Mouse (Mus musculus): ENCODE data around the gene Hs6st1. TPM values are rescaled to one million over a fixed set of nuclear protein-coding genes. Genes with fewer than 3 reads are reported as not detected.

Gene Hs6st1
- polyA plus RNA-seq, 1 experiment from 2014 or later: 7.5 TPM

DNA sequence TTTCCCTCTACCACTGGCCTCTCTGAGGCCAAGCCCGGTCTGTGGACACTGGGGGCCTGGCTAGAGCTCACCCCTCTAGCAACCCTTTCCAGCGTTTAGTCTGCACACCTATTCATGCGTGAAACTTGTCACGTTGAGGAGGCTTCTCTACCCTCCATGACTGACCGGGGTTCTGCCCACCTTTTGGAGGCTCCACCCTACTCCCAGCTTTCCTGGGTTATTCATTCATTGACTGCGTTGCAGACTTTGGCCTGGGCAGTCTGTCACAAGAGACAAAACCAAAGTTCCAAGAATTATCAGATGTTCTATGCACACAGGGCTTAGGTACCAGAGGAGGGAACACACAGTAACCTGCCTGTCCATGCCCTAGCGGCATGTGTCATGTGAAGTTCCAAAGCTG, 6.8 kb downstream of the Hs6st1 start:
- Histone ChIP-seq H3K36me3 (peaks cover 14% of the 10 kb centered on the region), H3K9ac (no peak overlapping the region; the same call in 1 of the 2 replicates), H3K27ac (peak overlapping the region; percentile 77), H3K9me3 (replicated peaks) (no peaks in the 10 kb centered on the region), H3K4me2 (peak overlapping the region; percentile 28; the same call in 1 of the 2 replicates), H3K4me1 (peaks cover 99% of the 10 kb centered on the region), H3K27me3 (no peaks in the 10 kb centered on the region), H3K4me3 (replicated peaks) (no peak overlapping the region)
- ATAC-seq (replicated peaks; ENCODE audit: low FRiP score): peak; percentile 46
- 53% methylated on average over 7 of the region's 7 CpGs for WGBS

GRCm38 (mm10) chr1:36075652-36076051, 7.5 kb downstream of the Hs6st1 start:
- no peak overlapping the region for H3K9ac ChIP-seq
- H3K4me3 ChIP-seq (replicated peaks): no peak overlapping the region
- no peak for ATAC-seq (replicated peaks; ENCODE audit: low FRiP score)
- H3K9me3 ChIP-seq (replicated peaks): no peaks in the 10 kb centered on the region
- peak overlapping the region; percentile 28; the same call in 1 of the 2 replicates for H3K4me2 ChIP-seq
- peaks cover 99% of the 10 kb centered on the region for H3K4me1 ChIP-seq
- peaks cover 14% of the 10 kb centered on the region for H3K36me3 ChIP-seq
- H3K27ac ChIP-seq: peak overlapping the region; percentile 77
- no peaks in the 10 kb centered on the region for H3K27me3 ChIP-seq
- 83% methylated on average over 5 of the region's 5 CpGs for whole genome bisulfite sequencing

DNA sequence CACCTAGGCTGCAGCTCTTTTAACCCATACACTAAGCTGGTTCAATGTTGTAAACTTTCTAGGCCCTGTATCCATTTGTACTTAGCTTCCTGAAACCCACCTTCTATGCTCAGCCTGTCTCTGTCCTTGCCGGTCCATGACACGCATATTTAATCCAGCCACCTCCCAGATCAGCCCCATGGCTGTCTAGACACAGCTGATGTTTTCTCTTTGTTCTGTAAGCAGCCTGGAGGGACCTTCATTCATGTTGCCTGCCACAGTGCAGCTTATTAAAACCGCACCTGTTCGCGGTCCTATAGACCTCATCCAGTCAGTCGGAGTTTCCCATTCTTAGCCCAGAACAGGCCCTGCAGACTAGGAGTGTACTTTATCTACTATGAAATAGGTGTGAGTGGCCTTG, 8.9 kb downstream of the Hs6st1 start:
- H3K9ac ChIP-seq: no peak overlapping the region
- no peak overlapping the region for H3K4me2 ChIP-seq
- peaks cover 27% of the 10 kb centered on the region for H3K36me3 ChIP-seq
- H3K9me3 ChIP-seq (replicated peaks): no peaks in the 10 kb centered on the region
- H3K4me3 ChIP-seq (replicated peaks): no peak overlapping the region
- no peak overlapping the region for H3K27ac ChIP-seq
- H3K27me3 ChIP-seq: no peaks in the 10 kb centered on the region
- H3K4me1 ChIP-seq: peaks cover 98% of the 10 kb centered on the region
- ATAC-seq (replicated peaks; ENCODE audit: low FRiP score): no peak
- 76% methylated on average over 6 of the region's 6 CpGs for WGBS

DNA sequence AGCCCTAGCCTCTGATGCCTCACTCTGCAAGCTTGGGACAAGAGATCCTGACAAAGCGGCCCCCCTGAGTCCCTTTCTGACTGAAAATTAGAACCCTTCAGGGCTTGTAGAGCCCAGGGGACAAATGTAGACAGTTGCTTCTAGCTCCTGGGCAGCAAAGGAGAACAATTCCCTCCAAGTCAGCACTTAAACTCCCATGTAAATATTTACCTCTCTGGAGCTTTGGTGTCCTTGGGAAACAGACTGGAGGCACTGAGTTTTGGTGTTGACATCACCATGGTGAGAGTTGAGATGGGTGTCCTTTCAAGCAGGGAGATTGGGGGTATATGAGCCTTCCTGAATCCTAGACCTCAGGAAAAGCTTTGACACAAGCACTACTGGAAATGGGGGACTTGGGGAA, 10.1 kb downstream of the Hs6st1 start:
- Histone ChIP-seq H3K4me2 (no peak overlapping the region), H3K4me1 (peaks cover 95% of the 10 kb centered on the region), H3K4me3 (replicated peaks) (no peak overlapping the region), H3K27ac (0 out of 2 replicates have a peak overlapping the region, but pooled peaks have one; percentile 88), H3K9me3 (replicated peaks) (no peaks in the 10 kb centered on the region), H3K27me3 (no peaks in the 10 kb centered on the region), H3K36me3 (peaks cover 35% of the 10 kb centered on the region), H3K9ac (no peak overlapping the region)
- WGBS: 94% methylated on average over 1 of the region's 1 CpGs
- ATAC-seq (replicated peaks; ENCODE audit: low FRiP score): no peak

- H3K4me2 ChIP-seq: peak overlapping the region; percentile 21; the same call in 1 of the 2 replicates
- no peaks in the 10 kb centered on the region for H3K27me3 ChIP-seq
- H3K9ac ChIP-seq: no peak overlapping the region
- peaks cover 82% of the 10 kb centered on the region for H3K4me1 ChIP-seq
- peak; percentile 80 for ATAC-seq (replicated peaks; ENCODE audit: low FRiP score)
- peaks cover 40% of the 10 kb centered on the region for H3K36me3 ChIP-seq
- WGBS: 7% methylated on average over 8 of the region's 8 CpGs
- H3K9me3 ChIP-seq (replicated peaks): no peaks in the 10 kb centered on the region
- H3K4me3 ChIP-seq (replicated peaks): no peak overlapping the region
- peak overlapping the region; percentile 88 for H3K27ac ChIP-seq
Observed at GRCm38 (mm10) chr1:36079679-36080078, 11.5 kb downstream of the Hs6st1 start.

GRCm38 (mm10) chr1:36080974-36081373, 12.8 kb downstream of the Hs6st1 start:
- Histone ChIP-seq H3K36me3 (peaks cover 51% of the 10 kb centered on the region), H3K4me1 (peaks cover 69% of the 10 kb centered on the region), H3K9ac (no peak overlapping the region), H3K27me3 (no peaks in the 10 kb centered on the region), H3K4me2 (no peak overlapping the region), H3K27ac (0 out of 2 replicates have a peak overlapping the region, but pooled peaks have one; percentile 88), H3K4me3 (replicated peaks) (no peak overlapping the region), H3K9me3 (replicated peaks) (no peaks in the 10 kb centered on the region)
- 77% methylated on average over 5 of the region's 5 CpGs for WGBS
- no peak for ATAC-seq (replicated peaks; ENCODE audit: low FRiP score)

DNA sequence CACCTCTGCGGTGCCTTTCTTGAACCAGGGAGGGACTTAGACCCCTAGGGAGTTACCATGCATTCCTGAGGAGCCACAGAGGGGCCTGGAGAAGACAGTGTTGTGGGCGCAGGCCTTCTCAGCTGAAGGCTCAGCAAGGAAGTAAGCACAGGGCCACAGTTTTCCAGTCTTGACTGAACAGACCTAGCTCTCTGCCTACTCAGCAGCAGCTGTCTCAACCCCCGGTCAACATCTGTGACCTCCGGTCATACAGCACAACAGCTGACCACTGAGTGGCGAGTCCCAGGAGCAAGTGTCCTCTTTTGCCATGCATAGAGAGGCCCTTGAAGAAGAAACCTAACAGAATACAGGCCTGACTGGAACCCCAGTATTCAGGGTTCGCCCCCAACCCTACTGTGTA, 14.0 kb downstream of the Hs6st1 start:
- H3K27ac ChIP-seq: no peak overlapping the region
- ATAC-seq (replicated peaks; ENCODE audit: low FRiP score): no peak

DNA sequence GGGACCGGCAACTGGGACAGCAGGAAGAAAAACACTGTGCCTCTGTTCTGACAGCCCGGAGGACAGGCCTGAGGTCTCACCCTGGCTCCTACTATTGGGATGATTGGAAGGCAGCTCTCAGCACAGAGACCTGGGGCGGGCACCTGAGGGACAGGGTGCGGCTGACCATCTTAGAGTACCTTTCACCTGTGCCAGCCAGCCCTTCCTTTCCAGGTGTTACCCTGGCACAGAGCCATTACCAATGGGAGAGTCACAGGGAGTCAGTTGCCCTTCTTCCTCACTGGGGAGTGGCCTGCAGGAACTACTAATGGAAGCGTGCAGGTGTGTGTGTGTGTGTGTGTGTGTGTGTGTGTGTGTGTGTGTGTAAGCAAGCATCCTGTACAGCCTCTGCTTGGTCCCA, 15.4 kb downstream of the Hs6st1 start:
- no peaks in the 10 kb centered on the region for H3K9me3 ChIP-seq (replicated peaks)
- 83% methylated on average over 4 of the region's 5 CpGs for WGBS
- no peaks in the 10 kb centered on the region for H3K27me3 ChIP-seq
- no peak for ATAC-seq (replicated peaks; ENCODE audit: low FRiP score)
- H3K4me1 ChIP-seq: peaks cover 63% of the 10 kb centered on the region
- H3K4me2 ChIP-seq: no peak overlapping the region
- no peak overlapping the region for H3K4me3 ChIP-seq (replicated peaks)
- no peak overlapping the region for H3K27ac ChIP-seq
- peaks cover 48% of the 10 kb centered on the region for H3K36me3 ChIP-seq
- no peak overlapping the region for H3K9ac ChIP-seq

More for the DNA sequence above, 14.0 kb downstream of the Hs6st1 start:
- peaks cover 53% of the 10 kb centered on the region for H3K36me3 ChIP-seq
- H3K4me2 ChIP-seq: no peak overlapping the region
- 74% methylated on average over 6 of the region's 6 CpGs for WGBS
- H3K4me3 ChIP-seq (replicated peaks): no peak overlapping the region
- no peaks in the 10 kb centered on the region for H3K9me3 ChIP-seq (replicated peaks)
- H3K27me3 ChIP-seq: no peaks in the 10 kb centered on the region
- no peak overlapping the region for H3K9ac ChIP-seq
- H3K4me1 ChIP-seq: peaks cover 63% of the 10 kb centered on the region

GRCm38 (mm10) chr1:36085069-36085468, 16.9 kb downstream of the Hs6st1 start:
- ATAC-seq (replicated peaks; ENCODE audit: low FRiP score): no peak
- Histone ChIP-seq H3K9me3 (replicated peaks) (no peaks in the 10 kb centered on the region), H3K4me1 (peaks cover 63% of the 10 kb centered on the region), H3K9ac (no peak overlapping the region), H3K4me3 (replicated peaks) (no peak overlapping the region), H3K4me2 (no peak overlapping the region), H3K36me3 (peaks cover 51% of the 10 kb centered on the region), H3K27me3 (no peaks in the 10 kb centered on the region), H3K27ac (no peak overlapping the region)
- WGBS: 92% methylated on average over 5 of the region's 5 CpGs

- H3K4me3 ChIP-seq (replicated peaks): no peak overlapping the region
- peaks cover 45% of the 10 kb centered on the region for H3K4me1 ChIP-seq
- peak overlapping the region; percentile 68 for H3K27ac ChIP-seq
- no peaks in the 10 kb centered on the region for H3K27me3 ChIP-seq
- 66% methylated on average over 4 of the region's 4 CpGs for WGBS
- H3K4me2 ChIP-seq: no peak overlapping the region
- ATAC-seq (replicated peaks; ENCODE audit: low FRiP score): peak; percentile 38; the same call in 1 of the 2 replicates
- no peak overlapping the region for H3K9ac ChIP-seq
- no peaks in the 10 kb centered on the region for H3K9me3 ChIP-seq (replicated peaks)
- H3K36me3 ChIP-seq: peaks cover 47% of the 10 kb centered on the region
Observed at GRCm38 (mm10) chr1:36088367-36088766, 20.2 kb downstream of the Hs6st1 start.

GRCm38 (mm10) chr1:36089481-36089880, 21.3 kb downstream of the Hs6st1 start:
- H3K27ac ChIP-seq: peak overlapping the region; percentile 68
- peaks cover 54% of the 10 kb centered on the region for H3K36me3 ChIP-seq
- H3K9ac ChIP-seq: no peak overlapping the region
- peaks cover 45% of the 10 kb centered on the region for H3K4me1 ChIP-seq
- no peaks in the 10 kb centered on the region for H3K27me3 ChIP-seq
- WGBS: 8% methylated on average over 1 of the region's 1 CpGs
- H3K4me3 ChIP-seq (replicated peaks): no peak overlapping the region
- no peaks in the 10 kb centered on the region for H3K9me3 ChIP-seq (replicated peaks)
- peak; percentile 22; the same call in 1 of the 2 replicates for ATAC-seq (replicated peaks; ENCODE audit: low FRiP score)
- no peak overlapping the region for H3K4me2 ChIP-seq

- no peaks in the 10 kb centered on the region for H3K9me3 ChIP-seq (replicated peaks)
- peak overlapping the region; percentile 68 for H3K27ac ChIP-seq
- ATAC-seq (replicated peaks; ENCODE audit: low FRiP score): peak; percentile 15; the same call in 1 of the 2 replicates
- WGBS: 55% methylated on average over 6 of the region's 6 CpGs
- H3K27me3 ChIP-seq: no peaks in the 10 kb centered on the region
- no peak overlapping the region for H3K9ac ChIP-seq
- no peak overlapping the region for H3K4me3 ChIP-seq (replicated peaks)
- peaks cover 54% of the 10 kb centered on the region for H3K36me3 ChIP-seq
- H3K4me2 ChIP-seq: no peak overlapping the region
- H3K4me1 ChIP-seq: peaks cover 48% of the 10 kb centered on the region
Observed at GRCm38 (mm10) chr1:36090011-36090721, 22.0 kb downstream of the Hs6st1 start.
